Mouse (Mus musculus): Measurements from ENCODE around the gene Agk. TPM values are rescaled to one million over a fixed set of nuclear protein-coding genes. Genes with fewer than 3 reads are reported as not detected.

The Agk gene
- polyA plus RNA-seq, 1 experiment from 2014 or later, result 46.8 TPM

DNA sequence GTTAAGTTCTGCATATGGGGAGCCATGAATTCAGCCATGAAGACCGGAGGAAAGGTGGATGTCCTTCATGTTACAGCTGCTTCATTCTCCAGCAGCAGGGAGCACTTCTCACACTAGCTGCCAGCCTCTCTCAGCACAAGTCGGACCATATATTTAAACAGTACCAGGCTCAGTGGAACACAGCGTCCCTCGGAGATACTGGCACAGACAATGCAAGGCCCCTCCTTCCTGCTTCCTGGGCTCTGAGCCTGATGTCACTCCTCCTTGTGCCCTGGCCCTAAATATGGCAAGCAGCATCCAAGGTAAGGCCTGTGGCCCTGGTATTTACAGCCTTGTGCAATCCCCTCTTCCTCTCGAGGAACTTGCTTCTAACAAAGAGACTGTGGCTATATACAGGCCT is 90.8 kb downstream of the Agk start:
- 66% methylated on average over 5 of the region's 5 CpGs for WGBS
- no peak for ATAC-seq (replicated peaks; ENCODE audit: low FRiP score)
- Histone ChIP-seq H3K27me3 (no peaks in the 10 kb centered on the region), H3K4me3 (replicated peaks) (no peak overlapping the region), H3K27ac (no peak overlapping the region), H3K36me3 (peaks cover 12% of the 10 kb centered on the region; the same call in 1 of the 2 replicates), H3K9ac (no peak overlapping the region), H3K4me2 (no peak overlapping the region), H3K9me3 (replicated peaks) (no peaks in the 10 kb centered on the region), H3K4me1 (no peaks in the 10 kb centered on the region)

DNA sequence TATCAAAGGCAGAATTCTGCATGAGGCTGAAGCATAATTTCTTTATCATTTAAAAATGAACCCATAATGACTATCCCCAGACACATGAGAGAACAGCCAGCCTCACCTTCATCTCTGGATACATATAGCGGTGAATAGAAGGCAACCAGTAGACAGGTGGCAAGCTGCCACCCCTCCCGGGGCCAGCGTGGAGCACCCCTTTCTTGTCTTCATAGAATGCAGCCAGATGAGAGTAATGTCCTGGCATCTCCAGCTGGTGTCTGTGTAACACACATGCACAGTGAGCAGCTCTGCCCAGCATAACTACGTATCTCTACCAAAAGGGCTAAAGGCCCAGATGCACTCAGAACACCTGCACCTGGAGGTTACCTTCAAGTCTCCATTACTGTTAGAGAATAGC is 93.4 kb downstream of the Agk start:
- Histone ChIP-seq H3K4me1 (no peaks in the 10 kb centered on the region), H3K36me3 (peaks cover 12% of the 10 kb centered on the region; the same call in 1 of the 2 replicates), H3K27ac (no peak overlapping the region), H3K4me2 (no peak overlapping the region), H3K4me3 (replicated peaks) (no peak overlapping the region), H3K9me3 (replicated peaks) (no peaks in the 10 kb centered on the region), H3K9ac (no peak overlapping the region), H3K27me3 (no peaks in the 10 kb centered on the region)
- 88% methylated on average over 4 of the region's 4 CpGs for WGBS
- ATAC-seq (replicated peaks; ENCODE audit: low FRiP score), result no peak

DNA sequence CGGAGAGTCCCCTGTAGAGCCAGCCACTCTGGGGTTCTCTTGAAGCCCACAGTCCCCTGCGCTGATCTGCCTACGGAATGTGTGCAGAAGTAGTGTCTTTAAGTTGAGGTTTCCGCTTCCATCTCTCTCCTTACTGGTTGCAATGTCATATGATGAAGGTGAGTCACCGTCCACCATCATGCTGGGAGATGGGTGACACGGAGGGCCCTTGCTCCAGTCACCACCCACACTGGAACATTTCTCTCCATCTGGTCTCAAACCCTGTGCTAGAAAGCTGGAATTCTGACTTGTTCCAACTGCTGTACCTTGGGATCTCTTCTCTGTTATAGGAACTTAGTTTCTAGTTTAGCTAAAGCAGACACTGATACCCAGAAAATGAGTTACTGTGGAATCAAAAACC is 96.1 kb downstream of the Agk start:
- H3K36me3 ChIP-seq, result peaks cover 10% of the 10 kb centered on the region; the same call in 1 of the 2 replicates
- H3K27me3 ChIP-seq, result no peaks in the 10 kb centered on the region
- ATAC-seq (replicated peaks; ENCODE audit: low FRiP score), result no peak
- H3K4me1 ChIP-seq, result no peaks in the 10 kb centered on the region
- 96% methylated on average over 6 of the region's 6 CpGs for WGBS
- no peak overlapping the region for H3K4me2 ChIP-seq
- H3K4me3 ChIP-seq (replicated peaks), result no peak overlapping the region
- no peaks in the 10 kb centered on the region for H3K9me3 ChIP-seq (replicated peaks)
- no peak overlapping the region for H3K27ac ChIP-seq
- H3K9ac ChIP-seq, result no peak overlapping the region

DNA sequence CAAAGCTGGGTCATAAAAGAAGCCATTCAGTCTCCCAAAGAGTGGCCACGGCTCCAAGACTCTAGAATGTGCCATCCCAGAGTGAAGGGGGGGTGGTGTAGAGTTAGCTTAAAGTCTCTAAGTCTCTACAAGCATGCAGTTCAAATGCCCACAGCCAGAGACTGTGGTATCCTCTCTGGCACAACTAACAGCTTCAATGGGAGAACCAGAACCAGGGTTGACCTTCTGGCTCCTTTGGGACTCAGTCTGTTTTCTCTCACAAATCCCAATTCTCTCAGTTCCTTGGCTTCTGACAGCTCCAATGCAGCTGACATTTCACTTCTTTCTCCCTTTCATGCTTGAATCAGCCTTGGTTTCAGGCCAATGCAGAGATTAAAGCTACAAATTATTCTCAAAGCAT is 98.0 kb downstream of the Agk start:
- Histone ChIP-seq H3K4me3 (replicated peaks) (no peak overlapping the region), H3K9ac (no peak overlapping the region), H3K9me3 (replicated peaks) (no peaks in the 10 kb centered on the region), H3K27ac (no peak overlapping the region), H3K4me1 (no peaks in the 10 kb centered on the region), H3K4me2 (no peak overlapping the region), H3K27me3 (no peaks in the 10 kb centered on the region), H3K36me3 (peaks cover 7% of the 10 kb centered on the region; the same call in 1 of the 2 replicates)
- no peak for ATAC-seq (replicated peaks; ENCODE audit: low FRiP score)
- WGBS, result 81% methylated on average over 1 of the region's 1 CpGs

DNA sequence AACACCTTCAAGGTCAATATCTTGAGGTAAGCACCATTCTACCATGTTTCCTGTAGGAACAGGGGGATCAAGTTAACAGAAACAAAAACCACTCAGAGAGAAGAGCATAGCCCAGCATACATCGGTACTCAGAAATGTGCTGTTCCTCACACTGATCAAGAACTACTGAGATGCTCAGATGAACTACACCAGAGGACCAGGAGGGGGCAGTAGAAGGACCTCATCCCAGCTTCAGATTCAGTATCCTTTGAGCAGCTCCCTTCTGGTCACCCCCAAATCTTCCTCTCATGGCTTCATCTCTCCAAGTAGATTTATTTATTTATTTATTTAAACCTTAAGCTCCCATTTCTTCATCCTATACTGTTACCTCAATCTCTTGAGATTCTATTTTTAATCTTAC is 98.8 kb downstream of the Agk start:
- H3K4me3 ChIP-seq (replicated peaks), result no peak overlapping the region
- peaks cover 5% of the 10 kb centered on the region; the same call in 1 of the 2 replicates for H3K36me3 ChIP-seq
- ATAC-seq (replicated peaks; ENCODE audit: low FRiP score), result peak; percentile 25; the same call in 1 of the 2 replicates
- no peak overlapping the region for H3K9ac ChIP-seq
- H3K27ac ChIP-seq, result no peak overlapping the region
- no peaks in the 10 kb centered on the region for H3K4me1 ChIP-seq
- 39% methylated on average over 1 of the region's 1 CpGs for WGBS
- no peak overlapping the region for H3K4me2 ChIP-seq
- H3K27me3 ChIP-seq, result no peaks in the 10 kb centered on the region
- H3K9me3 ChIP-seq (replicated peaks), result no peaks in the 10 kb centered on the region

DNA sequence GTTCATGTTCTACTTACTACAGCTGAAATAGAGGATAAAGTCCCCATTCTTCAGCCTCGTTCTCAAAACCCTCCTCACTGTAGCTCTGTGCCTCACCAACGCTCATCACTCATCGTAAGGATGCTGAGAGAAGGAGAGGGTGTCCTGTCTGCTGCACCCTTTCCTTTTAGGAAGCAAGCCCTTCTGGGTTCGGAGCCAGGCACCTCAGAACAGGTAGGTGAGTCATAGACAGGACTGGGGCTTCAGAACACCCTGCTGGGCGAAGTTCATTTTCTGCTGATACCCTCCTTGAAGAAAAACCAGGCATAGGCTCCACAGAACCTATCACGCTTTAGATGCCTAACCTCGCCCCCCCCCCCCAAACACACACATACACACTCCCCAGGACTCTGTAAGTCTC is 102.5 kb downstream of the Agk start:
- Histone ChIP-seq H3K27ac (no peak overlapping the region), H3K36me3 (no peaks in the 10 kb centered on the region), H3K9ac (no peak overlapping the region), H3K4me1 (peaks cover 5% of the 10 kb centered on the region; the same call in 1 of the 2 replicates), H3K4me3 (replicated peaks) (no peak overlapping the region), H3K4me2 (no peak overlapping the region), H3K9me3 (replicated peaks) (no peaks in the 10 kb centered on the region), H3K27me3 (no peaks in the 10 kb centered on the region)
- 92% methylated on average over 7 of the region's 7 CpGs for WGBS
- no peak for ATAC-seq (replicated peaks; ENCODE audit: low FRiP score)

DNA sequence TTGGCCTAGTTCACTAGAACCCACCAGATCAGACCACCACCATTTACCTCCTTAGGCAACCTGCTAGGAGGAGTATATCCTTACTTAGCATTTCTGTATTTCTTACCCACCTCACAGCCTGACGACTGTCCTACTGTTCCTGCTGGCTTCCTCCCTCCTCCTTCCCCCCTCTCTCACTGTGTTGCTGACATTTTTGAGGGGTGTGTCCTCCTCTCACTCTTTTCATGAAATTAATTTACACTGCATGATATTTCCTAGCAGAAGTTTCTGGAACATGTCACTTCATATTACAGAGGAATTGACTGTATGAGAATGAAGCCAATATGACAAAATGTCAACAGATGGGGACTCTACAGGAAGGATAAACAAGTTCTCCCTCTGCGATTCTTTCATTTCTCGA is 103.7 kb downstream of the Agk start:
- no peak overlapping the region for H3K9ac ChIP-seq
- no peaks in the 10 kb centered on the region for H3K36me3 ChIP-seq
- 76% methylated on average over 3 of the region's 3 CpGs for WGBS
- no peak overlapping the region for H3K4me3 ChIP-seq (replicated peaks)
- no peak overlapping the region for H3K4me2 ChIP-seq
- no peak overlapping the region for H3K27ac ChIP-seq
- H3K27me3 ChIP-seq, result no peaks in the 10 kb centered on the region
- H3K4me1 ChIP-seq, result peaks cover 5% of the 10 kb centered on the region; the same call in 1 of the 2 replicates
- no peaks in the 10 kb centered on the region for H3K9me3 ChIP-seq (replicated peaks)
- ATAC-seq (replicated peaks; ENCODE audit: low FRiP score), result no peak

DNA sequence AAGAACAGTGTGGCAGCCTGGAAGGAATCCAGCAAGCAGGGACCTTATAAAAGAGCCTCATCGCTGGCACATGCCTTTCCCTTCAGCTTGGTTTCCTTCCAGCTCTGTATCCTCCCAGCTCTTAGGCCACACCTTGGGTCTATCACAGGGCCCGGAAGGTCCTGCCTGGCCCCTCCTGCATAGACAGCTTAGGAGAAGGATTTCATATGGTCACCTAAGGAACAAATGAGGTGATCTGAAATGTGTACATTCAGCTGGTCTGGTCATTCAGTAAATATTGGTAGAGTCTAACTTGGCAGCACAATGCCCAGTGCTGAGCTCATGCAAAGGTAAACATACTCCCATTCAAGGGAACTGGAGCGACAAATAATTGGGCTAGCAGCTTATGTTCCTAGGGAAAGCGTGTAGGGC is 104.6 kb downstream of the Agk start:
- no peaks in the 10 kb centered on the region for H3K36me3 ChIP-seq
- WGBS, result 74% methylated on average over 4 of the region's 4 CpGs
- no peaks in the 10 kb centered on the region for H3K9me3 ChIP-seq (replicated peaks)
- no peak overlapping the region for H3K4me2 ChIP-seq
- no peak overlapping the region for H3K4me3 ChIP-seq (replicated peaks)
- H3K27me3 ChIP-seq, result no peaks in the 10 kb centered on the region
- no peak overlapping the region for H3K9ac ChIP-seq
- 0 out of 2 replicates have a peak, but pooled peaks have one; percentile 38 for ATAC-seq (replicated peaks; ENCODE audit: low FRiP score)
- peaks cover 10% of the 10 kb centered on the region for H3K4me1 ChIP-seq
- no peak overlapping the region for H3K27ac ChIP-seq

DNA sequence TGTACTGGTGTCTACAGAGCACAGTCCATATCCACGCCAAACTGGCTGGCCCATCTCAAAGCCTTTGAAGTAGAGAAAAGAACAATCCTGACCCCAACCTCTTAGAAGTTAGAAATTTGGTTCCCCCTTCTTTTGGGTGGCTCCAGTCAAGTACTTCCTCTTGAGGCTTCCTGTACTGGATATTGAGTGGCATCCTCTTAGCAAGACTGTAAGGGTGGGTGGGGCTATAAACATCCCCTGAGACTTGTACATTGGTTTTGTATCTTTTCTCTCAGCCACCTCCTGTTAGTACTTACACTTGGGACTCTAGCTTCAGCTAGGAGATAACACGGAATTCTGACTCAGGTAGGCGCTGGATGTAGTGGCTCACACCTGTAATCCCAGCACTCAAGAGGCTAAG is 105.3 kb downstream of the Agk start:
- H3K36me3 ChIP-seq, result no peaks in the 10 kb centered on the region
- ATAC-seq (replicated peaks; ENCODE audit: low FRiP score), result no peak
- no peaks in the 10 kb centered on the region for H3K9me3 ChIP-seq (replicated peaks)
- no peaks in the 10 kb centered on the region for H3K27me3 ChIP-seq
- H3K4me3 ChIP-seq (replicated peaks), result no peak overlapping the region
- H3K4me1 ChIP-seq, result peaks cover 17% of the 10 kb centered on the region
- H3K27ac ChIP-seq, result no peak overlapping the region
- no peak overlapping the region for H3K4me2 ChIP-seq
- no peak overlapping the region for H3K9ac ChIP-seq
- WGBS, result 90% methylated on average over 3 of the region's 3 CpGs

DNA sequence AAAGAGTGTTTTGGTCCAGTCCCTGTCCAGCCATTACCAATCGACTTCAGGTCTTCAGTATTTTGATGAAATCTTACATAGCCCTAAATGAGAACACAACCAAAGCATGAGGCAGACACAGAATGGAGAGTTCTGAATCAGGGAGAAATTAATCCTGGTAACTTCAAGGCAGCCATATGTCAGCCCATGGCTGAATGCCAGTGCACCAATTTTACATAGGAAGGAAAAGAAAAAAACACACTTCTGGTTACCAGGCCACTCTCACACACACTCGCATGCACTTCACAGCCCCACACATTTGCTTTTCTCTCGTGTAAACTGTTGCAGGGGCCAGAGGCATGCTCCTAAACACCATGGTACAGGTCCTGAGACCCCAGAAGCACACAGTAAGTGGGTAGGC is 105.9 kb downstream of the Agk start:
- 82% methylated on average over 3 of the region's 3 CpGs for WGBS

DNA sequence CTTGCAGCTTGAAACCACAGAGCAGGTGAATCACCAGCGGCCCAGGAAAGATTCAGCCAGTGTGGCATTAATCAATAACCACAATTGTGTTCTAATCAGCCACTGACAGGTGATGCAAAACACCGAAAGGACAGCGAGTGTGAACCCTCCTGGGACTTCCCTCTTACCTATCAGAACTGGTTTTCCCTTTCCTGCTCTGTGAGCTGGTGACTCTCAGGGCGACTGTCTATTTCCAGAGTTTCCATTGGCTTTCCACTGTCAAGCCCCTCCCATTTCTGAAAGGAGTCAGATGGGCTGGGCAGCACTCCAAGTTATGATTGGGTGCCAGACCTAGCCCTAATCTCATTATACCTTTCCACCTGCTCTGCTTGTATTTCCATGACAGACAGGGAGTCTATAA is 106.4 kb downstream of the Agk start:
- Histone ChIP-seq H3K4me3 (replicated peaks) (no peak overlapping the region), H3K4me1 (peaks cover 20% of the 10 kb centered on the region), H3K36me3 (no peaks in the 10 kb centered on the region), H3K27me3 (no peaks in the 10 kb centered on the region), H3K9ac (no peak overlapping the region), H3K9me3 (replicated peaks) (no peaks in the 10 kb centered on the region), H3K27ac (no peak overlapping the region), H3K4me2 (no peak overlapping the region)
- WGBS, result 66% methylated on average over 4 of the region's 4 CpGs
- ATAC-seq (replicated peaks; ENCODE audit: low FRiP score), result no peak

More for the DNA sequence above, 105.9 kb downstream of the Agk start:
- H3K9me3 ChIP-seq (replicated peaks), result no peaks in the 10 kb centered on the region
- no peak overlapping the region for H3K4me3 ChIP-seq (replicated peaks)
- peaks cover 17% of the 10 kb centered on the region for H3K4me1 ChIP-seq
- no peak for ATAC-seq (replicated peaks; ENCODE audit: low FRiP score)
- no peak overlapping the region for H3K4me2 ChIP-seq
- no peaks in the 10 kb centered on the region for H3K36me3 ChIP-seq
- no peak overlapping the region for H3K9ac ChIP-seq
- no peak overlapping the region for H3K27ac ChIP-seq
- no peaks in the 10 kb centered on the region for H3K27me3 ChIP-seq

DNA sequence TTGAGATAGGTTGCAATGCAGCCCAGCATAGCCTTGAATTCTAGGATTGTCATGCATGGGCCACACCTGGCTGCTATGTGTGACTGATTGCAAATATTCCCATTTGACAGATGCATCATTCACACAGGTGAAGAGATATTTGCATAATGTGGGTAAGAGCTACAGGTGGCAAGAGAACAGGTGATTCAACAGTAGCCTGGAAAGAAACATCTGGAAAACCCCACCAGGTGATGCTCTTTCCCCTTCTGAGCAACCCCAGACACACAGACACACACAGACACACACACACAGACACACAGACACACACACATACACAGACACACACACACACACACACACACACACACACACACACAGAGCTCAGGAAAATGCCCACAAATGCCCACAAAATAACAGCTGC is 106.8 kb downstream of the Agk start:
- Histone ChIP-seq H3K27ac (no peak overlapping the region), H3K27me3 (no peaks in the 10 kb centered on the region), H3K9ac (no peak overlapping the region), H3K4me3 (replicated peaks) (no peak overlapping the region), H3K4me2 (no peak overlapping the region), H3K36me3 (no peaks in the 10 kb centered on the region), H3K9me3 (replicated peaks) (no peaks in the 10 kb centered on the region), H3K4me1 (peaks cover 21% of the 10 kb centered on the region)
- ATAC-seq (replicated peaks; ENCODE audit: low FRiP score), result no peak

Data from kidney, embryonic 15.5 days (tissue).